Mouse (Mus musculus) adrenal gland, adult (tissue): ENCODE results near the gene Fam120a.

Source experiments
- DNase-seq, 2 experiments: peaks; one replicate each; pipeline ENCODE4 v3.0.0; 2022 to 2023; ENCODE audit warnings: low spot score in 1 of 2; ENCODE audit not compliant: inconsistent age in 2 of 2

The Fam120a gene

GRCm38 (mm10) chr13:48967956-48968749, at the start of gene Fam120a:
Gene Fam120a, minus strand, starts transcription at chr13:48968017.
- DNase-seq = peak; percentile 92 to 95

- DNase-seq = no peak
Measured at GRCm38 (mm10) chr13:49017375-49017774, 49.6 kb upstream of the Fam120a start.

- DNase-seq = peak; percentile 54 to 78
Measured at GRCm38 (mm10) chr13:49016311-49016761, 48.5 kb upstream of the Fam120a start.

GRCm38 (mm10) chr13:49015366-49016306, 47.8 kb upstream of the Fam120a start:
- DNase-seq = peak in 1 of 2 experiments; percentile 31

- no peak for DNase-seq
Measured at GRCm38 (mm10) chr13:49013206-49013794, 45.5 kb upstream of the Fam120a start.

- peak; percentile 81 to 88 for DNase-seq
Measured at GRCm38 (mm10) chr13:49001691-49002090, 33.9 kb upstream of the Fam120a start.

GRCm38 (mm10) chr13:48998591-48998990, 30.8 kb upstream of the Fam120a start:
- peak; percentile 56 to 91 for DNase-seq

GRCm38 (mm10) chr13:48996731-48997130, 28.9 kb upstream of the Fam120a start:
- no peak for DNase-seq

- no peak for DNase-seq
Measured at GRCm38 (mm10) chr13:48994903-48995302, 27.1 kb upstream of the Fam120a start.

- DNase-seq = no peak
Measured at GRCm38 (mm10) chr13:48992914-48993313, 25.1 kb upstream of the Fam120a start.

- peak in 1 of 2 experiments; percentile 41 for DNase-seq
Measured at GRCm38 (mm10) chr13:48990138-48990537, 22.3 kb upstream of the Fam120a start.

GRCm38 (mm10) chr13:48982482-48983098, 14.8 kb upstream of the Fam120a start:
- no peak for DNase-seq

- DNase-seq = no peak
Measured at GRCm38 (mm10) chr13:48979069-48979468, 11.3 kb upstream of the Fam120a start.

- peak; percentile 51 to 85 for DNase-seq
Measured at GRCm38 (mm10) chr13:48977858-48978257, 10.0 kb upstream of the Fam120a start.

- no peak for DNase-seq
Measured at GRCm38 (mm10) chr13:48974699-48975098, 6.9 kb upstream of the Fam120a start.

GRCm38 (mm10) chr13:48974266-48974665, 6.4 kb upstream of the Fam120a start:
- DNase-seq = no peak

- no peak for DNase-seq
Measured at GRCm38 (mm10) chr13:48973231-48973630, 5.4 kb upstream of the Fam120a start.

GRCm38 (mm10) chr13:48971033-48971432, 3.2 kb upstream of the Fam120a start:
- DNase-seq = peak in 1 of 2 experiments; percentile 66

- DNase-seq = no peak
Measured at GRCm38 (mm10) chr13:48970566-48970965, 2.7 kb upstream of the Fam120a start.

GRCm38 (mm10) chr13:48968750-48969088, 902 bp upstream of the Fam120a start:
- DNase-seq = no peak
